Mouse (Mus musculus): ENCODE measurements at regions not wholly inside any gene's neighbourhood (a gene's known extent, or its start where the extent isn't known, plus 50 kb on each side); places are given as distances from the start of the nearest gene placed in this dataset.
A peak's percentile ranks its signal among the peaks of the same experiment; 100 is the strongest.

DNA sequence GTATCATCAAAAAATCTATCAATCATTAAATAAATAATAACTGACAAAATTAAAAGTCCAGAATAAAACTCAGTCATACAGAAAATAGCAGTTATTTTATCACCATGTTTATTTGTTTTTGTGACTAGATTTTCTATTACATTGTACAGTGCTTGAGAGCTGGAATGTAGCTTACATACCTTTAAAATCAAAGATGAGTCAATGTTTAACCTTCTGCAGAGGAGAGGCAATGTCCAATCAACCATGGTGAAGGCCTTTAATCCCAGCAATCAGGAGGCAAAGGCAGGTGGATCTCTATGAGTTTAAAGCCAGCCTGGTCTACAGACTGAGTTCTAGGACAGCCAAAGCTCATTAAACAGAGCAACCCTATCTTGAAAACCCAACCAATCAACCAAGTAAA, 131.1 kb downstream of the Gm9733 start:
- DNase-seq (ENCODE audit: low read depth, low spot score) = no peak

DNA sequence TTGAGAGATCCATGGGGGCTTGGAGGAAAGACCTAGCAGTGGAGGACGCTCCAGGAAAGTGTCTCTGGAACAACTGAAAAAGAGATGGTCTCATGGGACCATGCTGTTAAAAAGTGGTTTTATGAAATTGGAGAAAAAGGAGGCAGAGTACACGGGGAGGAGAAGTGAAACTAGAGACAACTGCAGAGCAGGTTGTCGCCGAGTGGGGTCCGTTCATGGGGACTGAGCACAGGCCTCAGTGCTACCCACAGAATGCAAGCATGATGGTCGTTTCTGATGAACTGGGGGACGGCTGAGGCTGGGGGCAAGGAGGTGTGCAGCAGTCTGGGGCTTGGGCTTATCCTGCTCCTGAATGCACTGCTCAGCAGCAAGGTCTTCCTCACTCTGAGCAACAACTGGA, 129.3 kb downstream of the Gm9733 start:
- no peak for DNase-seq (ENCODE audit: low read depth, low spot score)

DNA sequence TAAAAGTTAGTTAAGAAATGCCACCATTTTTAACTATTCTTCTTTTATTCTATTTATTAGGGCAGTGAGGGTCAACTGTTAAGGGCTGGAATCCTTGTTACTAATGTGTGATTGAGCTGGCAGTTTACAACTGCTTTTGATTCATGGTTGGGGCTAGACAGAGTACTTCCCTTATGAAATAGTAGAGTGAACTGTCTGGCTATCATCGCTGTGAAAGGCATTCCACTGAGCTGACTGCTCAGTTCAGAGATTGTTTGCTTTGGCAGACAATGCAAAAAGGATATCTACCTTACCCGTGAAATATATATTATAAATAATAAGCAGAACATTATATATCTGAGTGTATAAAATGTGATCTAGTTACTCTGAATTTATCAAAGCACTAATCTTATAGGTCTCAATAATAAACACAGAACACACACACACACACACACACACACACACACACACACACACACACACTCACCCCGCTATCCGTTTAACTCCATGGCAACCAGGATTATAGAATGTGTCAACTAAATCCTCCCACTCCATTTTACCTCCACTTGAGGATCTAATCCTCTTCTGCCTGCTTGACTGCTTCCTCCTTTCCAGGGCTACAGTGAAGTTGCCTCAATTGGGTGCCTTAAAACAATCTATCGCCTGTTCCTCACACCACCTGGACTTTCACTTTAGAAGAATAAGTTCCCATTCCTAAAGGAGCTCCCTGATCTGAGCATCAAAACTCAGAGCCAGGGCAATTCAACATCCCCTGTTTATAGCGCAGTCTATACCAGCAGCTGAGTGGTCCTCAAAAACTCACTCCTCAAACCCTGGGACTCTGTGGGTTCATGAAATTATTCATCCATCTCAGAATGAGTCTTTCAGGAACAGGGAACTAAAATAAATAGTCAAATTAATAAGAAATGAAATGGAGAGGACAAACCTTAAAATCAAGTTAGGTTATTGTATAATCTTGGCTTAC, 126.6 kb downstream of the Gm9733 start:
- DNase-seq (ENCODE audit: low read depth, low spot score) = no peak

DNA sequence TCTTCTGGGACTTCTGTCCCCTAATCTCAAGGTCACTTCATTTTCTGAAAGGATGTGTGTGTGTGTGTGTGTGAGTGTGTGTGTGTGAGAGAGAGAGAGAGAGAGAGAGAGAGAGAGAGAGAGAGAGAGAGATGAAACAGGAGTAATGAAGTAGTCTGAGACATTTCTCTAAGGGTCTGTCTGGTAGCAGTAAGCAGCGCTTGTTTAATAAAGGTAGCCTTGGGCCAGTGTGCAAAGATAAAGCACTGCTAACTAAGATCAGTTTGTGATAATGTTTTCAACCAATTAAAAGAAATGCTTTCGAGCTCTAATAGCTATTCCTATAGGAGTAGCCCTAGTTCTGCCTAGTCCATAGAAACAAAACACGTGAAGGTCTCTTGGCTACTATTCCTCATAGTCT, 119.7 kb downstream of the Gm9733 start:
- DNase-seq (ENCODE audit: low read depth, low spot score) = no peak

DNA sequence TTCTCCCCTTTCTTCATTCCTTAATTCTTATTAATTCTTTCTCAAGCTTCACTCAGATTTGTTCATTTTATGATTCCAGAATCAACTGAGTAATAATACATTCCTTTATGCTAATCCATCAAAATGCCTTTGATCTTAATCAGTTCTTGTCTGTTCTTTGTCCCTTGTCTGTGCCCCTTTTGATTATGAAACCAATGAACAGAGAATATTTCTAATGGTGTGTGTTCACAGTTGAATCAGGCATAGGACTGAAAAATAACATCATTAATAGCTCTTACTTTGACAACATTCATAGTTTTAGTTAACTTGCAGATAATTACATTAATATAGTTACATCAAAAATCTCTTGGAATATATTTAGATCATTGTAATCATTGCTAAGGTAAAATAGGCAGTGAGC, 114.5 kb downstream of the Gm9733 start:
- no peak for DNase-seq (ENCODE audit: low read depth, low spot score)

DNA sequence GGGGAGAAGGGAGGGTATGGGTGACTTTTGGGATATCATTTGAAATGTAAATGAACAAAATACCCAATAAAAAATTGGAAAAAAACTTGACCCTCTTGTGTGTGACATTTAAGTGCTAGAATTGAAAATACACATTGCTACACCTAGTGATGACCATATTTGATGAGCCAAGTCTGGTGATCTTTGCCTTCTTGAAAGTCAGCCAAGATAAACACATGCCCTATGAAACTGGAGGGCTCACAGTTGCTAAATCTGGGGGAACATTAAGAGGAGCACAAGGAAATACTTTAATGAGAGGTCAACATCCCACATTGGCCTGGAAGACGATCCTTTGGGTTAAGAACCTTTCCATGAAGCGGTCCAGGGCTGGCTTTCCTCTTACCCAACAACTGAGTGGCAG, 112.8 kb downstream of the Gm9733 start:
- no peak for DNase-seq (ENCODE audit: low read depth, low spot score)

DNA sequence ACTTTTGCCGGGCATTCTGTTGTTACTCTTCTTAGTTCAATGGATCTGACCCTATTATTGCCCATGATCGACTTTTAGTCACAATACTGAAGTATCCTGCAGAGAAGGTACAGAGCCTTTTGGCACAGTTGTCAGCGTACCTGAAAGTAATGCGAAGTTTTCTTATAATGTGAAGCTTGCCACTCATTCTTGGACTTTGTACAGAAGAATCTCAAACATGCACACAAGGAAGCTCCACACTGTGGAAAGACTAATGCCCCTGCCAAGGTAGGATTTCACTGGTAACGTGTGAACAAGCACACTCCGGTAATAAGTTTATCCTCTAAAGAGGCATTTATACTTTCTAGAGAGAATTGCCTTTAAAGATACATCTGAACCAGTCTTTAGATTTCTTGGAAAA, 108.8 kb downstream of the Gm9733 start:
- DNase-seq (ENCODE audit: low read depth, low spot score) = no peak

DNA sequence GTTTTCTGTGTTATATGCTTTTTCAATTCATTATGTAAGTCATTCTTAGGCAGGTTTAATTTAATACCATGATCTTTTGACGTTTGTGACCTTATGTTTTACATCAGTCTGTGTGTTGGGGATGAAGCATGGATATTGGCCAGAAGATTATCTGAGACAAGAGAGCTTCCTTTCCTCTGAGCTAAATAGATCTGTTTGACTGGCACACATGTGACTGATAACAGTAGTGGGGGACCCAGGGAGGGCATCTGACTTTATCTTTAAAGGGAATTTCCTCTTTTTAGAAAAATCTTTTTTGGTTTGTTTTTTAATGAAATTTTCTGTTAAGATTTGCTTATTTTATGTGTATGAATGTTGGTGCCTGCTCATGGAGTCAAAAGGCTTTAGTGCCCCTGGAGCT, 107.7 kb downstream of the Gm9733 start:
- DNase-seq (ENCODE audit: low read depth, low spot score) = no peak

DNA sequence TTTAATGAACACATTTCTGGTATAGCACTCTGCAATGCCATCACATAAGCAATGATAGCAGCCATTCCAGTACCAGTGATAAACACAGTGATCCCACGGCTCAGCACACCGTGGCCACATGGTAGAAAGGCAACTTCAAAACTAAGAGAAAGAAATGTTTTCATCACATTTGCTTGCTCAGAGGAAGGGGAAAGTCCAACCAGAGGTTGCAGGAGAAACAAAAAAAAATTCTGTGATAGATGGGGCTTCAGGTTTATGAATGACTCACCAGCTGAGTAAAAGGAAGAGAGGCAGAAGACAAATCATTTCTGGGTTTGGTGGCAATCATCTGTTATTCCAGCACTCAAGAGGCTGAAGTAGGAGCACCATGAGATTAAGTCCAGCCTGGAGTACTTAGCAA, 103.5 kb downstream of the Gm9733 start:
- no peak for DNase-seq (ENCODE audit: low read depth, low spot score)

DNA sequence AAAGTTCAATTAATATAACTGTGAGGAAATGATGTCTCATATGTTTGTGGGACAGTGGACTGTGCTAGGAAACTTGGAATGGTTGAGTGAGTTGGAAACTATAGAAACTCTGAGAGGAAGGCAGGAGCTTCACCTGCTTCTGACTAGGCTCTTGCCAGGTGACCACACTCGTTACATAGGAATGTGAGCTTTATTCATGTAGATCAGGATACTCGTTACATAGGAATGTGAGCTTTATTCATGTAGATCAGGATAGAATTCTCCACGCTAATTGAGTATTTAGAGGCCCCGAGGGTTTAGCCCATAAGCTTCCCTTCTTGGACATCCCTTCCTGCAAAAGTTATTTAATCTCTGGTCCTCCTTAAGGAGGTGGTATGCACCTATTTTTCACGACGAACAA, 101.9 kb downstream of the Gm9733 start:
- DNase-seq (ENCODE audit: low read depth, low spot score) = no peak

DNA sequence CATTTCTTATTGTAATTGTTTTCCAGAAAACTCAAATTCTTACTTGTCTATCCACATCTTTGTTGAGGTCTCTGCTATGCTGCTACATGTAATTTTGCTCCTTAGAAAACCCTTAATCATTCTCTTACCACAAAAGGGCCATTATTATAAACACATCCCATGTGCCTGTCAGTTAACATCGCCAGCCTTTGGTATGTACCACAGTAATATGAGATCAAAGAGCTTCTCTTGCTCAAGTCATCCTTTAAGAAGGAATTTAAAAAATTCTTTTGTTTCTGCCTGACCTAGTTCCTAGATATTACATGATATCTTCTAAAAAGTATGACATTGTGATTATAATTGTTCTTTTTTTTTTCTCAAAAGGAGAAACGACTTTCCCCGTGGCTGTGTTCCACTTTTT, 100.7 kb downstream of the Gm9733 start:
- DNase-seq (ENCODE audit: low read depth, low spot score) = no peak

DNA sequence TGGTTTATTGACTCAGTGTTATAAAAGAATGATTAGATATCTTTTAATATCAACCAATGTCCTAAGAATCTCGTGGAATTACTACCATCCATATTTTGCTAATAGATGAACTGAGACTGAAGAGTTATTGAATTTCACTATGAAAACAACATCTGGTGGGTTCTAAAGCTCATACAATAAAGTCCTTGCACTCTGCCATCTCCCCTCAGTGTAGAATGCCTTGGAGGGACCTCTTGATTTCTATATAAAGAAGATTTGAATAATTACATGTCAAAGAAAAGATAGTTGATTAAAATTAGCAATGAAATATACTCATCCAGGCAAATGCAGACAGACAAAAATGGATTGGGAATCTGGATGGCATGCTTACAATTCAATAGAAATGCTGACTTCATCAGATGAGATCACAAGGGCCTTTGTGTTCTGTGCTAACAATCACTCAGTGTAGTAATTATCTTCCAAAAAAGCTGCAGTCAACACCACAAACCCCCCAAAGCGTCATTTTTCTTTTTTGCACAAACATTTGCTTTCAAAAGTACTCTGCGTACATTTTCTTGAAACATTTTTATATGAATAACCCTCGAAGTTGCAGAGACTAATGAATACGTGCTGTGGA, 94.2 kb downstream of the Gm9733 start:
- DNase-seq (ENCODE audit: low read depth, low spot score) = no peak

DNA sequence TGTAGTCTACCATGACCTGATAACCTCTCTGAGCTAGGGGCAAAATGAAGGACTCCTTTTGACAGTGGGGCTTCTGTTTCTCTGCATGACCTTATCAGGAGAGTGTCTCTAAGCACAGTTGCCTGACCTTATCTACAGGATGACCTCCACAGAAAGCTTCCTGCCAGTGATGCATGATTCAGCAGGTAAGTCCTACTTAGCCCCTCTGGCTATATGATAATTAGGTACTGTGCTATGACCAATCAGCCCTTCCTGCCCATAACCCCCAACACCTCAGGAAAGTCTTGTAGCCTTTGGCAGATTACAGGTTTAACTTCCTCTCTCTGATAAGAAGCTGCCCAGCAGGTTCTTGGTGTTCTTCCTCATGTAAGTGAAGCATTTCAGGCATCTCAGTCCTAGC, 89.7 kb downstream of the Gm9733 start:
- DNase-seq (ENCODE audit: low read depth, low spot score) = no peak

DNA sequence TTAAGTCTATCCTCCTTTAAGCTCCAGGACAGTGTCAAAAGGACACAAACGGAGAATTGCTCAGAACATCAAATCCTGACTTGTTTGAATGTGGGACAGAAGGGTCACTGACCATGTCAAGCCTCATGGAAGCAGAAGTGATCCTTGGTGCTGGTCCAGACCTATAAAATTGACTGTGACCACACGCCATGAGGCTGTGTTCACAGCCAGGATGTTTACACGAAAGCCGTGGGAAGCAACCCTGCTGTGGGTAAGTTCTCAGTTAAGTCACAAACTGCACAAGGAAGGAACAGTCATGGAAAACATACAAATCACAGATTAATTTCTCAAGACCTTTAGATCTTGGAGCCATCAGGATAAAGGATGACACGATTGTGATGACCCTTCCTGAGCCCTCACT, 88.5 kb downstream of the Gm9733 start:
- no peak for DNase-seq (ENCODE audit: low read depth, low spot score)

DNA sequence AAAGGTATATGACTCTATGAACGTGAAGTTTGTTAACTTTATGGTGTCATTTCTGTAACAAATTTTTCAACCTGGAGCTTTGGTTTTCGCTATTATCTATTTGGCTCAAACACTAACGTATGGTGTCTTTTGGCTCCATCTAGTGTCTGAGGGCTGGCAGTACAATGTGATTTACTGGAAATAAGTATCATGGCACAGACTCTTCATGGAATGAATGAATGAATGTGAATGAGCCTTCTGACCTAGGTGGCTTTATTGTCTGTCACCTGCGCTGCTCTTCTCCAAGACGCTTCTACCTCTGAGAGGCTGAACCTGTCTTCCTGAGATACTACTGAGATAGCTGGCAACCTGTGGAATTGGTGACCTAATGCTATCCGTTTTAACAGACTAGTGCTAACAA, 87.1 kb downstream of the Gm9733 start:
- DNase-seq (ENCODE audit: low read depth, low spot score) = peak; percentile 26
